Mouse (Mus musculus) G1E (cell line): ENCODE measurements at regions not wholly inside any gene's neighbourhood (a gene's known extent, or its start where the extent isn't known, plus 50 kb on each side); places are given as distances from the start of the nearest gene placed in this dataset.

ENCODE experiments used
- CTCF ChIP-seq: IDR thresholded peaks from 2 replicates; pipeline ENCODE4 v1.5.1; 2012; ENCODE audit warnings: low read depth, low read length, inconsistent platforms, mixed read lengths
- GATA1 ChIP-seq: IDR thresholded peaks from 2 replicates; pipeline ENCODE4 v1.6.1; 2012; ENCODE audit warnings: borderline replicate concordance, low read length, inconsistent platforms, mixed read lengths
- GATA2 ChIP-seq: IDR thresholded peaks from 2 replicates; pipeline ENCODE4 v1.6.1; 2012; ENCODE audit warnings: low read depth, low read length, inconsistent platforms, borderline replicate concordance
- POLR2AphosphoS5 ChIP-seq: IDR thresholded peaks from 2 replicates; pipeline ENCODE4 v1.6.1; 2012; ENCODE audit warnings: low read depth, low read length, inconsistent platforms; ENCODE audit not compliant: insufficient replicate concordance
- TAL1 ChIP-seq: conservative IDR thresholded peaks from 2 replicates; pipeline ENCODE4 v1.6.1; 2012; ENCODE audit warnings: low read depth, low read length, inconsistent platforms, mixed read lengths

- no peak for TF ChIP-seq GATA1
- no peak for TF ChIP-seq CTCF
- no peak for TF ChIP-seq POLR2AphosphoS5
- TF ChIP-seq TAL1: no peak
- no peak for TF ChIP-seq GATA2
These were observed 111.4 kb upstream of the Mkln1 start for GRCm38 (mm10) chr6:31287176-31287575.
